Mouse (Mus musculus) heart, adult 2 months (tissue): Measurements from ENCODE around the gene Bmper.

Experiments
- CTCF ChIP-seq: fragments of 200-600 bp; IDR thresholded peaks from 2 replicates; pipeline ENCODE4 v1.8.1; 2022; ENCODE audit warnings: antibody characterized with exemption, mild to moderate bottlenecking, moderate library complexity
- EP300 ChIP-seq: fragments of 200-500 bp; IDR thresholded peaks from 2 replicates; pipeline ENCODE4 v1.6.1; 2011; ENCODE audit warnings: low read depth, low read length, control low read depth; ENCODE audit not compliant: insufficient read depth
- POLR2A ChIP-seq: fragments of 200-500 bp; IDR thresholded peaks from 2 replicates; pipeline ENCODE4 v1.6.1; 2011; ENCODE audit warnings: mild to moderate bottlenecking, low read depth, low read length, control low read depth; ENCODE audit not compliant: insufficient read depth

- TF ChIP-seq CTCF (no peak), POLR2A (no peak), EP300 (no peak)
Measured at GRCm38 (mm10) chr9:23268609-23269008, 45.7 kb downstream of the Bmper start.
